Mouse (Mus musculus) thymus, postnatal 36 days (tissue): ENCODE results near the gene Cbll1.
A peak's percentile ranks its signal among the peaks of the same experiment; 100 is the strongest.
"Not testable (repeated sequence)": the region's sequence is repeated elsewhere in the genome, so short reads cannot be mapped to it uniquely, and the experiment has no call there.

ENCODE experiments used
- DNase-seq, 2 experiments: peaks; one replicate each; pipeline ENCODE4 v3.0.0; 2022; ENCODE audit warnings: mixed read lengths in 2 of 2

The Cbll1 gene

GRCm38 (mm10) chr12:31486431-31486830, 13.0 kb downstream of the Cbll1 start:
- DNase-seq = no peak

DNA sequence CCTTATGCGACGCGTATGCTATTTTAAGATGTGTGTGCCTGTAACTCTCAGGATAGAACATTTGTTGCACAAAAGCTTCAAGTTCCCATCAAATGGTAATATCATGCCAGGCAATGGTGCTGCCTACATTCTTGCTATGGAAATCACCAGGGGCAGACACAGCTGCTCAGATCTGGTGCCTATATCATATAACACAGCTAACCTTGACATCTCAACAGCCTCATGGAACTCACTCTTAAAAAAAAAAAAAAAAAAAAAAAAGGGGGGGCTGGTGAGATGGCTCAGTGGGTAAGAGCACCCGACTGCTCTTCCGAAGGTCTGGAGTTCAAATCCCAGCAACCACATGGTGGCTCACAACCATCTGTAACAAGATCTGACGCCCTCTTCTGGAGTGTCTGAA, 21.2 kb downstream of the Cbll1 start:
- not testable (repeated sequence) for DNase-seq

DNA sequence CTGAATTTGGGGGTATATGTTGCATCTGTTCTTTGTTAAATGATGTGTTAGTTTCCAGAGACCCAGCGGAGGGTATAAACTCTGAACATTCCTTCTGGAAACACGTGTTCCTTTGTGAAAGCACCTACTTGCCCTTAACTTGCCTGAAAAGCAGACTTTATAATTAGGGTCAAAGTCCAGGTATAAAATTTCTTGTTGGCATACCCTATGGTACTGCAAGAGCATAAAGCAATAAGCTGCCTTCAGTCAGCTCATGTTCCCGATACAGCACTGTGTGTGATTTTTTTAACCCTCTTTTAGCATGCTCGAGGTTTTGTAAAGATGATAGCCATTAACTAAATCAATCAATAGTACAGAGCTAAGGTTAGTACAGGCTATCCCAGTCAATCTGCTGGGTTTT, 36.8 kb downstream of the Cbll1 start:
- DNase-seq = no peak

GRCm38 (mm10) chr12:31461371-31461770, 38.0 kb downstream of the Cbll1 start:
- no peak for DNase-seq

GRCm38 (mm10) chr12:31460270-31460669, 39.1 kb downstream of the Cbll1 start:
- peak; percentile 21 to 22 for DNase-seq

DNA sequence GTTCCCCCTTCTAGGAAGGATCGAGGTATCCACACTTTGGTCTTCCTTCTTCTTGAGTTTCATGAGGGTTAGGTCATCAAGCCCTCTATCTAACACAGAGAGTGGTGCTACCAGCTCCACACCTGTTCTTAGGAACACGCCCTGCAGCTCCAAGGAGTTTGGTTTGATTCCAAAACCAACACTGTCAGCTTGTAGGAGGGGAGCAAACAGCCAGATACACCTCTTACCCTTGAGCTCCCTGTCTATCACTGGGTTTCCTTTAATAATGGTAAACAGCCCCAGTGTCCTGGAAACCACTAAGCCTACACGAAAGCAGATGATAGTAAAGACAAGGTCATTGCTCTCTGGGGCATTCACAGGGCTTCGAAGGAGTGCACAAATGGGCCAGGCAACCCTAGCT, 40.9 kb downstream of the Cbll1 start:
- no peak for DNase-seq

- DNase-seq = no peak
Observed at GRCm38 (mm10) chr12:31456271-31456670, 43.1 kb downstream of the Cbll1 start.

DNA sequence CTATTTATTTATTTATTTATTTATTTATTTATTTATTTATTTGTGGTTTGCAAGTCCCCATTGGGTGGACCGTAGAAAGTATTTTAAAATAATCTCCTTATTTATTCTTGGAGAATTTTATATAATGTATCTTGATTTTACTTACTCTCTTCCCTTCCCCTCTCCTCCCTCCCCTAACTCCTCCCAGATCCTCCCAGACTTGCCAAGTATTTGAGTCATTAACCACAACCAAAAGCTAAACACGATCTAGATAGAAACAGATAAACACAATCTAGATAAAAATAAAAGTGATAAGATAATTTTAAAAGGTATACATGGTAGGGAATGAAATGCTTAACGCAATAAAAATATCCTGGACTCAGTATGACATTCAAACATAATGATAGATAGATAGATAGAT, 50.1 kb downstream of the Cbll1 start:
- no peak for DNase-seq

GRCm38 (mm10) chr12:31444827-31445226, 54.6 kb downstream of the Cbll1 start:
- DNase-seq = no peak

DNA sequence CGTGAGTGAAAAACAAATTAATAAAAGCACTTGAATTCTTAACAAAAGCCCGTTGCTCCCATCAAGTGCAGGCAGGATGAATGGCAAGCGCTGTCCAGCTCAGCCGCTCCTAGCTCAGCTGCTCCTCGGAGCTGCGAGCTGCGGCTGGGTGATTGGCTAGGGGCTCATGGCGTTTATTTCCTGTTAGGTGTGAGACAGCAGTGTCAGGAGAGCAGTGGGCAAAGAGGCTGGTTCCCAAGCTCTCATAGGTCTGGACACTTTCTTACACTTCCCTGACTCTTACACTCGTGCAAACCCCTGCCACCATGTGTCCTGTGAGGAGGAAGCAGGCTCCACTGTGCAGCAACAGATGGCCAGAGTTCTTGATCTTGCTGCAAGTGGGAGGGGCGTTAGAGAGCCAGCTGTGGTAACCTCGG, 55.3 kb downstream of the Cbll1 start:
- DNase-seq = peak; percentile 2 to 3

DNA sequence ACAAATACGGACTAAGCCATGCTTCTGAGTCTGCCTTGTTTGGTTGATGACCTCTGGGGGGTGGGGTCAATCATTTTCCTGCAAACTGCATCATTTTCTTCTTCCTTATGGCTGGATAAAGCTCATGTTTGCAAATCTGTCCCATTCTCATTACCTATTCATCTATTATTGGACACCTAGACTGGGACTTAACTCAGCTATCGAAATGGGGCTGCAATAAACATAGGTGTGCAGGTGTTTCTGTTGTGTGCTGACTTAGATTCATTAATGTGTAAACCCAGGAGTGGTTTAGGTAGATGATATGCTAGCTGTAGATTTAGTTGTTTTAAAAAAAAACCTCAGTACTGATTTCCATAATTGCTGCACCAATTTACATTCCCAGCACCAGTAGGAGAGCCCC, 59.8 kb downstream of the Cbll1 start:
- DNase-seq = no peak

GRCm38 (mm10) chr12:31437791-31438190, 61.6 kb downstream of the Cbll1 start:
- DNase-seq = no peak
